Mouse (Mus musculus): ENCODE measurements around the gene Nipal1. TPM values are rescaled to one million over a fixed set of nuclear protein-coding genes. Genes with fewer than 3 reads are reported as not detected.
A peak's percentile ranks its signal among the peaks of the same experiment; 100 is the strongest.

The Nipal1 gene
- polyA plus RNA-seq (2014; fragmentation: Nextera tagmentation; extraction: Ambion mirVana) = 13.2 and 15.2 TPM in 2 replicates

GRCm38 (mm10) chr5:72647418-72647907 is at the start of gene Nipal1:
Gene Nipal1, plus strand, starts transcription at chr5:72647795.
- Histone ChIP-seq H3K27me3 (replicated peaks; ENCODE audit: control insufficient read depth, insufficient read depth, low read length) (peaks cover 4% of the 10 kb centered on the region; the same call in 1 of the 2 replicates), H3K9me3 (ENCODE audit: control insufficient read depth, low read length) (no peaks in the 10 kb centered on the region), H3K9ac (ENCODE audit: low read length) (peak within 1 kb of the TSS; percentile 47), H3K36me3 (ENCODE audit: control insufficient read depth, insufficient read depth, low read length) (no peaks in the 10 kb centered on the region), H3K4me3 (ENCODE audit: low read depth, low read length) (peak within 1 kb of the TSS; percentile 52), H3K4me1 (replicated peaks; ENCODE audit: control insufficient read depth, insufficient read depth, low read length) (peaks cover 4% of the 10 kb centered on the region; the same call in 1 of the 2 replicates), H3K4me2 (ENCODE audit: low read length) (peak within 1 kb of the TSS; percentile 76), H3K27ac (ENCODE audit: low read depth) (peak within 1 kb of the TSS; percentile 4; the same call in 1 of the 2 replicates)
- under 1% methylated on average over 25 of the region's 25 CpGs for WGBS
- peak; percentile 90 for DNase-seq (ENCODE audit: low spot score)
- peak; percentile 93 for ATAC-seq (replicated peaks; ENCODE audit: low FRiP score, low TSS enrichment, low read depth)

GRCm38 (mm10) chr5:72601006-72601405 is 46.6 kb upstream of the Nipal1 start:
- H3K9ac ChIP-seq (ENCODE audit: low read length) = no peak overlapping the region
- no peaks in the 10 kb centered on the region for H3K27me3 ChIP-seq (replicated peaks; ENCODE audit: control insufficient read depth, insufficient read depth, low read length)
- 0 out of 2 replicates have a peak, but pooled peaks cover 3% of the 10 kb centered on the region for H3K9me3 ChIP-seq (ENCODE audit: control insufficient read depth, low read length)
- DNase-seq (ENCODE audit: low spot score) (no peak), ATAC-seq (replicated peaks; ENCODE audit: low FRiP score, low TSS enrichment, low read depth) (0 out of 2 replicates have a peak, but pooled peaks have one; percentile 40)
- WGBS = 17% methylated on average over 5 of the region's 5 CpGs
- no peak overlapping the region for H3K4me2 ChIP-seq (ENCODE audit: low read length)
- no peak overlapping the region for H3K27ac ChIP-seq (ENCODE audit: low read depth)
- H3K4me1 ChIP-seq (replicated peaks; ENCODE audit: control insufficient read depth, insufficient read depth, low read length) = no peaks in the 10 kb centered on the region
- no peak overlapping the region for H3K4me3 ChIP-seq (ENCODE audit: low read depth, low read length)
- no peaks in the 10 kb centered on the region for H3K36me3 ChIP-seq (ENCODE audit: control insufficient read depth, insufficient read depth, low read length)

- no peaks in the 10 kb centered on the region for H3K4me1 ChIP-seq (replicated peaks; ENCODE audit: control insufficient read depth, insufficient read depth, low read length)
- H3K27ac ChIP-seq (ENCODE audit: low read depth) = no peak overlapping the region
- 0 out of 2 replicates have a peak, but pooled peaks cover 3% of the 10 kb centered on the region for H3K9me3 ChIP-seq (ENCODE audit: control insufficient read depth, low read length)
- no peak for DNase-seq (ENCODE audit: low spot score)
- no peak overlapping the region for H3K4me3 ChIP-seq (ENCODE audit: low read depth, low read length)
- ATAC-seq (replicated peaks; ENCODE audit: low FRiP score, low TSS enrichment, low read depth) = no peak
- H3K36me3 ChIP-seq (ENCODE audit: control insufficient read depth, insufficient read depth, low read length) = no peaks in the 10 kb centered on the region
- no peak overlapping the region for H3K9ac ChIP-seq (ENCODE audit: low read length)
- H3K27me3 ChIP-seq (replicated peaks; ENCODE audit: control insufficient read depth, insufficient read depth, low read length) = no peaks in the 10 kb centered on the region
- WGBS = 80% methylated on average over 4 of the region's 4 CpGs
- no peak overlapping the region for H3K4me2 ChIP-seq (ENCODE audit: low read length)
Observed at GRCm38 (mm10) chr5:72603138-72603537, 44.5 kb upstream of the Nipal1 start.

GRCm38 (mm10) chr5:72617413-72617812 is 30.2 kb upstream of the Nipal1 start:
- 84% methylated on average over 4 of the region's 4 CpGs for WGBS
- no peak for ATAC-seq (replicated peaks; ENCODE audit: low FRiP score, low TSS enrichment, low read depth)
- no peaks in the 10 kb centered on the region for H3K4me1 ChIP-seq (replicated peaks; ENCODE audit: control insufficient read depth, insufficient read depth, low read length)

GRCm38 (mm10) chr5:72621022-72621421 is 26.6 kb upstream of the Nipal1 start:
- H3K4me3 ChIP-seq (ENCODE audit: low read depth, low read length) = no peak overlapping the region
- no peaks in the 10 kb centered on the region for H3K9me3 ChIP-seq (ENCODE audit: control insufficient read depth, low read length)
- no peaks in the 10 kb centered on the region for H3K4me1 ChIP-seq (replicated peaks; ENCODE audit: control insufficient read depth, insufficient read depth, low read length)
- no peak overlapping the region for H3K27ac ChIP-seq (ENCODE audit: low read depth)
- DNase-seq (ENCODE audit: low spot score) (no peak), ATAC-seq (replicated peaks; ENCODE audit: low FRiP score, low TSS enrichment, low read depth) (no peak)
- H3K4me2 ChIP-seq (ENCODE audit: low read length) = no peak overlapping the region
- H3K9ac ChIP-seq (ENCODE audit: low read length) = no peak overlapping the region
- H3K27me3 ChIP-seq (replicated peaks; ENCODE audit: control insufficient read depth, insufficient read depth, low read length) = no peaks in the 10 kb centered on the region
- H3K36me3 ChIP-seq (ENCODE audit: control insufficient read depth, insufficient read depth, low read length) = no peaks in the 10 kb centered on the region
- WGBS = 86% methylated on average over 1 of the region's 1 CpGs

More at GRCm38 (mm10) chr5:72617413-72617812, 30.2 kb upstream of the Nipal1 start:
- no peak overlapping the region for H3K4me3 ChIP-seq (ENCODE audit: low read depth, low read length)
- no peak overlapping the region for H3K4me2 ChIP-seq (ENCODE audit: low read length)
- no peaks in the 10 kb centered on the region for H3K27me3 ChIP-seq (replicated peaks; ENCODE audit: control insufficient read depth, insufficient read depth, low read length)
- no peak overlapping the region for H3K27ac ChIP-seq (ENCODE audit: low read depth)
- no peaks in the 10 kb centered on the region for H3K9me3 ChIP-seq (ENCODE audit: control insufficient read depth, low read length)
- no peak overlapping the region for H3K9ac ChIP-seq (ENCODE audit: low read length)
- no peaks in the 10 kb centered on the region for H3K36me3 ChIP-seq (ENCODE audit: control insufficient read depth, insufficient read depth, low read length)
- no peak for DNase-seq (ENCODE audit: low spot score)

- no peaks in the 10 kb centered on the region for H3K27me3 ChIP-seq (replicated peaks; ENCODE audit: control insufficient read depth, insufficient read depth, low read length)
- no peaks in the 10 kb centered on the region for H3K36me3 ChIP-seq (ENCODE audit: control insufficient read depth, insufficient read depth, low read length)
- H3K9ac ChIP-seq (ENCODE audit: low read length) = no peak overlapping the region
- H3K27ac ChIP-seq (ENCODE audit: low read depth) = no peak overlapping the region
- H3K9me3 ChIP-seq (ENCODE audit: control insufficient read depth, low read length) = no peaks in the 10 kb centered on the region
- DNase-seq (ENCODE audit: low spot score) = no peak
- WGBS = 91% methylated on average over 6 of the region's 6 CpGs
- no peak overlapping the region for H3K4me3 ChIP-seq (ENCODE audit: low read depth, low read length)
- H3K4me2 ChIP-seq (ENCODE audit: low read length) = no peak overlapping the region
- ATAC-seq (replicated peaks; ENCODE audit: low FRiP score, low TSS enrichment, low read depth) = no peak
- H3K4me1 ChIP-seq (replicated peaks; ENCODE audit: control insufficient read depth, insufficient read depth, low read length) = no peaks in the 10 kb centered on the region
Observed at GRCm38 (mm10) chr5:72630026-72630425, 17.6 kb upstream of the Nipal1 start.

- DNase-seq (ENCODE audit: low spot score) (no peak), ATAC-seq (replicated peaks; ENCODE audit: low FRiP score, low TSS enrichment, low read depth) (no peak)
- Histone ChIP-seq H3K27ac (ENCODE audit: low read depth) (no peak overlapping the region), H3K4me3 (ENCODE audit: low read depth, low read length) (no peak overlapping the region), H3K9ac (ENCODE audit: low read length) (no peak overlapping the region), H3K4me2 (ENCODE audit: low read length) (no peak overlapping the region), H3K9me3 (ENCODE audit: control insufficient read depth, low read length) (no peaks in the 10 kb centered on the region), H3K36me3 (ENCODE audit: control insufficient read depth, insufficient read depth, low read length) (no peaks in the 10 kb centered on the region), H3K4me1 (replicated peaks; ENCODE audit: control insufficient read depth, insufficient read depth, low read length) (no peaks in the 10 kb centered on the region), H3K27me3 (replicated peaks; ENCODE audit: control insufficient read depth, insufficient read depth, low read length) (no peaks in the 10 kb centered on the region)
- WGBS = 84% methylated on average over 9 of the region's 9 CpGs
Observed at GRCm38 (mm10) chr5:72634791-72635271, 12.8 kb upstream of the Nipal1 start.

GRCm38 (mm10) chr5:72636122-72636521 is 11.5 kb upstream of the Nipal1 start:
- Histone ChIP-seq H3K36me3 (ENCODE audit: control insufficient read depth, insufficient read depth, low read length) (no peaks in the 10 kb centered on the region), H3K27ac (ENCODE audit: low read depth) (no peak overlapping the region), H3K9ac (ENCODE audit: low read length) (no peak overlapping the region), H3K27me3 (replicated peaks; ENCODE audit: control insufficient read depth, insufficient read depth, low read length) (no peaks in the 10 kb centered on the region), H3K4me2 (ENCODE audit: low read length) (no peak overlapping the region), H3K9me3 (ENCODE audit: control insufficient read depth, low read length) (no peaks in the 10 kb centered on the region), H3K4me1 (replicated peaks; ENCODE audit: control insufficient read depth, insufficient read depth, low read length) (no peaks in the 10 kb centered on the region), H3K4me3 (ENCODE audit: low read depth, low read length) (no peak overlapping the region)
- peak; percentile 39 for DNase-seq (ENCODE audit: low spot score)
- no peak for ATAC-seq (replicated peaks; ENCODE audit: low FRiP score, low TSS enrichment, low read depth)
- WGBS = 38% methylated on average over 3 of the region's 3 CpGs

GRCm38 (mm10) chr5:72636576-72636975 is 11.0 kb upstream of the Nipal1 start:
- Histone ChIP-seq H3K4me1 (replicated peaks; ENCODE audit: control insufficient read depth, insufficient read depth, low read length) (no peaks in the 10 kb centered on the region), H3K27me3 (replicated peaks; ENCODE audit: control insufficient read depth, insufficient read depth, low read length) (no peaks in the 10 kb centered on the region), H3K36me3 (ENCODE audit: control insufficient read depth, insufficient read depth, low read length) (no peaks in the 10 kb centered on the region), H3K27ac (ENCODE audit: low read depth) (no peak overlapping the region), H3K4me3 (ENCODE audit: low read depth, low read length) (no peak overlapping the region), H3K9me3 (ENCODE audit: control insufficient read depth, low read length) (no peaks in the 10 kb centered on the region), H3K4me2 (ENCODE audit: low read length) (no peak overlapping the region), H3K9ac (ENCODE audit: low read length) (no peak overlapping the region)
- ATAC-seq (replicated peaks; ENCODE audit: low FRiP score, low TSS enrichment, low read depth) (no peak), DNase-seq (ENCODE audit: low spot score) (peak; percentile 35)
- 76% methylated on average over 3 of the region's 3 CpGs for WGBS

Measured in intestine, embryonic 14.5 days (tissue).